ENCODE assay signal across 9 mouse cellular contexts in the genomic region with DNA sequence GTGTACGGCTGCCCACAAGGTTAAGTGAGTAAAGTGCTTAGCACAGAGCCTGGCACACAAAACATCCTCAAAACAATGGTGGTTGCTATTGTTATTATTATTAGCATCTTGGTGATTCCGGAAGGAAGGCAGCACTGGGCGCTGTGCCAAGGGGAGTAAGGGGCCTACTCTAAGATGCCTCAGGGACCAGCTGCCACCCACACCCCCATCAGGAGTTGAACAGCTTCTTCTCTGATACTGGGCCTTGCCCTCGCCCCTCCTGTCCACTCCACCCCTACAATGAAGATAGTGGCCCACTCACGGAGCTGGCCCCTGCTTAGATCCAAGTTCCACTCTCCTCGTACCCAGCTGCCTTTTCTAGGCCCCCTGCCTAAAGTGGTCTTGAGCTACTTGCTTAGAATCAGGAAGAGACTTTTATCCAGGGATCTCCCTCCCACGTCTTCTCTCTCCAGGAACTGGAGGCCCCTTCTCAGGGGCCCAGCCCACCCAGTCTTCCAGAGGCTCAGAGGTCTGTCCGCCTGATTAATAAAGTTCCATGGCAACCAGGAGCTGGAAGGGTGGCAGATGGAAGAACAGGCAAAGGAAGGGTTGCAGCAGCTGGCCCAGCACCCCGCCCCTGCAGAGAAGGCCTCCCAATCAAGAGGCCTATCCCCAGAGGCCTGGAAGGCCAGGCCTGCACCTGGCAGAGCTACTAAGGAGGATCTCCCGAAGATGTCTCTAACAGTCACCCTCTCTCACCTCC. TPM values are rescaled to one million over a fixed set of nuclear protein-coding genes. Genes with fewer than 3 reads are reported as not detected.
DNase-seq lines count a peak whose midpoint lies in the region; ATAC-seq and TF ChIP-seq lines count a peak whose summit lies in the region.
"Had no signal": no experiment of that assay in that cellular context is flagged by ENCODE, and none has a peak within 500 bp of the region (broad histone marks: within the 10 kb centered on the region; RNA-seq: fewer than 3 reads in every experiment).

No protein-coding gene starts in this region.

- TF ChIP-seq POLR2A in spleen, adult 2 months (IDR thresholded peaks at IDR 0.05; ENCODE audit: low read depth, low read length), result no peak

- DNase-seq in adrenal gland, adult (ENCODE audit: inconsistent age in 2 of 2, low spot score in 1 of 2), result peak; percentile 40 to 65
- no peak for DNase-seq in adrenal gland, adult 18-20 months (ENCODE audit: low spot score in 2 of 2)
- no peak for DNase-seq in spleen, adult 2 months (ENCODE audit: low read depth in 1 of 2, low spot score in 2 of 2)
- DNase-seq in spleen, adult 18-20 months, result no peak
- no peak for DNase-seq in heart, postnatal 0 days (ENCODE audit: low spot score)
- DNase-seq in liver, postnatal 0 days, result peak; percentile 50
- DNase-seq in frontal cortex, postnatal 10 days (ENCODE audit: low spot score in 2 of 2), result no peak

- peaks cover 4% of the 10 kb centered on the region for H3K4me1 ChIP-seq in spleen, adult 2 months (ENCODE audit: control insufficient read depth, insufficient read depth, insufficient read length)
- H3K4me1 ChIP-seq in heart, postnatal 0 days (ENCODE audit: control insufficient read depth, insufficient read depth), result peaks cover 21% of the 10 kb centered on the region; the same call in 1 of the 2 replicates
- peaks cover 40% of the 10 kb centered on the region for H3K4me1 ChIP-seq in liver, postnatal 0 days (ENCODE audit: insufficient read depth)
- peaks cover 31% of the 10 kb centered on the region for H3K4me1 ChIP-seq in stomach, embryonic 14.5 days (ENCODE audit: control insufficient read depth, insufficient read depth, low read length)

- peak overlapping the region; percentile 54; the same call in 1 of the 2 replicates for H3K27ac ChIP-seq in spleen, adult 2 months (ENCODE audit: insufficient read depth, low read length)
- peak overlapping the region; percentile 82 for H3K27ac ChIP-seq in heart, postnatal 0 days (ENCODE audit: low read depth)
- H3K27ac ChIP-seq in liver, postnatal 0 days (ENCODE audit: low read depth), result peak overlapping the region; percentile 90
- peak overlapping the region; percentile 89 for H3K27ac ChIP-seq in stomach, embryonic 14.5 days (ENCODE audit: low read length)

- H3K27me3 ChIP-seq in spleen, adult 2 months (ENCODE audit: control insufficient read depth, insufficient read depth, low read length), result no peaks in the 10 kb centered on the region
- no peaks in the 10 kb centered on the region for H3K27me3 ChIP-seq in heart, postnatal 0 days (ENCODE audit: control insufficient read depth, insufficient read depth, low read length)
- H3K27me3 ChIP-seq in liver, postnatal 0 days (ENCODE audit: insufficient read depth, low read length), result no peaks in the 10 kb centered on the region
- no peaks in the 10 kb centered on the region for H3K27me3 ChIP-seq in stomach, embryonic 14.5 days (ENCODE audit: control insufficient read depth, insufficient read depth, low read length)

- peak overlapping the region; percentile 98 for H3K4me2 ChIP-seq in heart, postnatal 0 days (ENCODE audit: low read depth, low read length)
- H3K4me2 ChIP-seq in liver, postnatal 0 days (ENCODE audit: low read depth, low read length), result peak overlapping the region; percentile 98
- peak overlapping the region; percentile 82 for H3K4me2 ChIP-seq in stomach, embryonic 14.5 days (replicated peaks; ENCODE audit: low read depth, low read length)

- H3K9ac ChIP-seq in heart, postnatal 0 days (replicated peaks; ENCODE audit: low read depth, low read length), result peak overlapping the region; percentile 66; the same call in 1 of the 2 replicates
- H3K9ac ChIP-seq in liver, postnatal 0 days (replicated peaks), result peak overlapping the region; percentile 76
- peak overlapping the region; percentile 87 for H3K9ac ChIP-seq in stomach, embryonic 14.5 days (replicated peaks; ENCODE audit: low read depth, low read length)

- H3K36me3 ChIP-seq in spleen, adult 2 months (ENCODE audit: control insufficient read depth, insufficient read depth, low read length), result no peaks in the 10 kb centered on the region
- H3K36me3 ChIP-seq in heart, postnatal 0 days (replicated peaks; ENCODE audit: control insufficient read depth, insufficient read depth, low read length), result 0 out of 2 replicates have a peak, but pooled peaks cover 3% of the 10 kb centered on the region
- peaks cover 10% of the 10 kb centered on the region for H3K36me3 ChIP-seq in liver, postnatal 0 days (replicated peaks; ENCODE audit: insufficient read depth, low read length)
- peaks cover 2% of the 10 kb centered on the region; the same call in 1 of the 2 replicates for H3K36me3 ChIP-seq in stomach, embryonic 14.5 days (ENCODE audit: control insufficient read depth, insufficient read depth, low read length)

- WGBS in spleen, adult 2 months, result 36% methylated on average over 10 of the region's 10 CpGs
- 27% methylated on average over 10 of the region's 10 CpGs for WGBS in heart, postnatal 0 days
- WGBS in liver, postnatal 0 days (ENCODE audit: insufficient replicate concordance), result 20% methylated on average over 10 of the region's 10 CpGs
- 13% methylated on average over 10 of the region's 10 CpGs for WGBS in stomach, embryonic 14.5 days

- H3K9me3 ChIP-seq in heart, postnatal 0 days (replicated peaks; ENCODE audit: control insufficient read depth, low read length), result no peaks in the 10 kb centered on the region
- H3K9me3 ChIP-seq in liver, postnatal 0 days (ENCODE audit: low read length), result no peaks in the 10 kb centered on the region
- no peaks in the 10 kb centered on the region for H3K9me3 ChIP-seq in stomach, embryonic 14.5 days (ENCODE audit: control insufficient read depth, low read depth, low read length)

- no peak for TF ChIP-seq EP300 in heart, postnatal 0 days (IDR thresholded peaks at IDR 0.05; ENCODE audit: low read depth)
- TF ChIP-seq EP300 in liver, postnatal 0 days (IDR thresholded peaks at IDR 0.05; ENCODE audit: low read depth), result no peak

- TF ChIP-seq CTCF in spleen, adult 2 months (IDR thresholded peaks at IDR 0.05; ENCODE audit: extremely low read depth, insufficient read depth, insufficient read length, insufficient replicate concordance), result no peak
- no peak for TF ChIP-seq CTCF in heart, postnatal 0 days (IDR thresholded peaks at IDR 0.05; ENCODE audit: low read depth)
- no peak for TF ChIP-seq CTCF in liver, postnatal 0 days (IDR thresholded peaks at IDR 0.05; ENCODE audit: low read depth)

- peak overlapping the region; percentile 63 for H3K4me3 ChIP-seq in spleen, adult 2 months (ENCODE audit: extremely low read depth, insufficient read depth, insufficient read length)
- H3K4me3 ChIP-seq in heart, postnatal 0 days (ENCODE audit: low read depth, low read length), result peak overlapping the region; percentile 82
- peak overlapping the region; percentile 88 for H3K4me3 ChIP-seq in liver, postnatal 0 days (ENCODE audit: low read depth, low read length)
- peak overlapping the region; percentile 72 for H3K4me3 ChIP-seq in stomach, embryonic 14.5 days (ENCODE audit: low read depth, low read length)

- no peak for ATAC-seq in heart, postnatal 0 days (ENCODE audit: insufficient read depth, low read depth)
- peak; percentile 6 for ATAC-seq in liver, postnatal 0 days
- peak; percentile 2; the same call in 1 of the 2 replicates for ATAC-seq in stomach, embryonic 14.5 days (ENCODE audit: insufficient number of reproducible peaks, insufficient read depth, low FRiP score, low read depth)

RNA-seq across cellular contexts. Expression of a gene that starts 1.2 kb away (rescaled TPM):
- 1 to 10 TPM; 7.5 to 8.9 TPM for total RNA-seq in adrenal gland, adult 18-20 months (2021)
- 11.0 and 21.5 TPM in 2 replicates for polyA plus RNA-seq in spleen, adult 2 months (2012; rRNA removed)
- 8.4 and 11.0 TPM in 2 replicates for total RNA-seq in heart, postnatal 0 days (2014; rRNA removed; ENCODE audit: low replicate concordance)
- polyA plus RNA-seq in heart, postnatal 0 days (2015; fragmentation: Nextera tagmentation; extraction: Ambion mirVana), result 6.1 and 6.4 TPM in 2 replicates
- polyA plus RNA-seq in liver, postnatal 0 days (2015; fragmentation: Nextera tagmentation; extraction: Ambion mirVana), result 7.3 and 7.4 TPM in 2 replicates
- 7.4 and 9.8 TPM in 2 replicates for polyA plus RNA-seq in stomach, embryonic 14.5 days (2014; fragmentation: Nextera tagmentation; extraction: Ambion mirVana)

RNA-seq across cellular contexts. Expression of a gene that starts 9.8 kb away (rescaled TPM):
- total RNA-seq in adrenal gland, adult 18-20 months (2021), result 1 to 10 TPM in 1 of 2 experiments, under 1 TPM in 1; 0.86 to 1.6 TPM
- 0.63 and 1.1 TPM in 2 replicates for polyA plus RNA-seq in spleen, adult 2 months (2012; rRNA removed)
- total RNA-seq in heart, postnatal 0 days (2014; rRNA removed; ENCODE audit: low replicate concordance), result 2.8 and 3.9 TPM in 2 replicates
- 1.3 and 2.0 TPM in 2 replicates for polyA plus RNA-seq in heart, postnatal 0 days (2015; fragmentation: Nextera tagmentation; extraction: Ambion mirVana)
- polyA plus RNA-seq in liver, postnatal 0 days (2015; fragmentation: Nextera tagmentation; extraction: Ambion mirVana), result 0.13 and 0.19 TPM in 2 replicates
- 3.2 and 4.1 TPM in 2 replicates for polyA plus RNA-seq in stomach, embryonic 14.5 days (2014; fragmentation: Nextera tagmentation; extraction: Ambion mirVana)

RNA-seq across cellular contexts. Expression of a gene that starts 16.9 kb away (rescaled TPM):
- total RNA-seq in adrenal gland, adult 18-20 months (2021), result under 1 TPM in 1 of 2 experiments, not detected in 1; 0.19 TPM
- 0.09 and 0.12 TPM in 2 replicates for polyA plus RNA-seq in spleen, adult 2 months (2012; rRNA removed)
- total RNA-seq in heart, postnatal 0 days (2014; rRNA removed; ENCODE audit: low replicate concordance), result 0.23 TPM in 1 of 2 replicates, not detected in the other
- not detected in 2 replicates for polyA plus RNA-seq in heart, postnatal 0 days (2015; fragmentation: Nextera tagmentation; extraction: Ambion mirVana)
- polyA plus RNA-seq in liver, postnatal 0 days (2015; fragmentation: Nextera tagmentation; extraction: Ambion mirVana), result 0.07 TPM in 1 of 2 replicates, not detected in the other
- 0.17 TPM in 1 of 2 replicates, not detected in the other for polyA plus RNA-seq in stomach, embryonic 14.5 days (2014; fragmentation: Nextera tagmentation; extraction: Ambion mirVana)
- total RNA-seq: left cerebral cortex, postnatal 10 days had no signal

RNA-seq across cellular contexts. Expression of a gene that starts 21.6 kb away (rescaled TPM):
- under 1 TPM in 1 of 2 experiments, not detected in 1; 0.46 TPM for total RNA-seq in adrenal gland, adult 18-20 months (2021)
- 2.9 and 3.3 TPM in 2 replicates for polyA plus RNA-seq in spleen, adult 2 months (2012; rRNA removed)
- total RNA-seq in heart, postnatal 0 days (2014; rRNA removed; ENCODE audit: low replicate concordance), result 2.0 TPM in 1 of 2 replicates, not detected in the other
- polyA plus RNA-seq in heart, postnatal 0 days (2015; fragmentation: Nextera tagmentation; extraction: Ambion mirVana), result 0.70 and 1.1 TPM in 2 replicates
- 3.1 and 3.8 TPM in 2 replicates for polyA plus RNA-seq in liver, postnatal 0 days (2015; fragmentation: Nextera tagmentation; extraction: Ambion mirVana)
- polyA plus RNA-seq in stomach, embryonic 14.5 days (2014; fragmentation: Nextera tagmentation; extraction: Ambion mirVana), result 0.77 and 0.91 TPM in 2 replicates

RNA-seq across cellular contexts. Expression of a gene that starts 35.0 kb away (rescaled TPM):
- total RNA-seq in adrenal gland, adult 18-20 months (2021), result 10 to 100 TPM; 30.1 to 33.9 TPM
- 14.6 and 20.3 TPM in 2 replicates for polyA plus RNA-seq in spleen, adult 2 months (2012; rRNA removed)
- 29.4 and 97.5 TPM in 2 replicates for total RNA-seq in heart, postnatal 0 days (2014; rRNA removed; ENCODE audit: low replicate concordance)
- polyA plus RNA-seq in heart, postnatal 0 days (2015; fragmentation: Nextera tagmentation; extraction: Ambion mirVana), result 40.0 and 42.7 TPM in 2 replicates
- 64.2 and 68.5 TPM in 2 replicates for polyA plus RNA-seq in liver, postnatal 0 days (2015; fragmentation: Nextera tagmentation; extraction: Ambion mirVana)
- polyA plus RNA-seq in stomach, embryonic 14.5 days (2014; fragmentation: Nextera tagmentation; extraction: Ambion mirVana), result 29.3 and 29.5 TPM in 2 replicates

Comparison
In these comparisons a context has a peak if more than half of its experiments do, and no peak if none do; other contexts are left out.
1. DNase-seq: peak in adrenal gland, adult (2 of 2) and liver, postnatal 0 days (single experiment); none in adrenal gland, adult 18-20 months (0 of 2), spleen, adult 2 months (0 of 2), spleen, adult 18-20 months (0 of 2), heart, postnatal 0 days (single experiment) and frontal cortex, postnatal 10 days (0 of 2).
2. Peak in every context shown above with its lines, with median percentiles within 50 percentile points of each other: H3K27ac ChIP-seq, H3K4me3 ChIP-seq, H3K4me2 ChIP-seq and H3K9ac ChIP-seq.